Mouse (Mus musculus) spleen, postnatal 36 days (tissue): ENCODE data around the gene Rab3il1.

Source experiments
- DNase-seq, 2 experiments: peaks; one replicate each; pipeline ENCODE4 v3.0.0; 2022; ENCODE audit warnings: low spot score in 2 of 2, mixed read lengths in 1 of 2

Gene Rab3il1

GRCm38 (mm10) chr19:10040866-10041387, 39.5 kb downstream of the Rab3il1 start:
- DNase-seq: no peak

GRCm38 (mm10) chr19:10041388-10042148, 40.1 kb downstream of the Rab3il1 start, which contains the start of gene Fads3:
Gene Fads3 (plus strand): TSS chr19:10041569.
- peak; percentile 62 to 66 for DNase-seq

- peak; percentile 42 to 63 for DNase-seq
Measured at GRCm38 (mm10) chr19:10042232-10042631, 40.8 kb downstream of the Rab3il1 start.

- DNase-seq: no peak
Measured at GRCm38 (mm10) chr19:10042816-10043215, 41.3 kb downstream of the Rab3il1 start.

GRCm38 (mm10) chr19:10043643-10044042, 42.2 kb downstream of the Rab3il1 start:
- no peak for DNase-seq

GRCm38 (mm10) chr19:10045707-10046106, 44.2 kb downstream of the Rab3il1 start:
- no peak for DNase-seq

- no peak for DNase-seq
Measured at GRCm38 (mm10) chr19:10046346-10046745, 44.9 kb downstream of the Rab3il1 start.

GRCm38 (mm10) chr19:10046983-10047382, 45.5 kb downstream of the Rab3il1 start:
- DNase-seq: peak; percentile 68

- DNase-seq: no peak
Measured at GRCm38 (mm10) chr19:10049533-10049932, 48.1 kb downstream of the Rab3il1 start.

- no peak for DNase-seq
Measured at GRCm38 (mm10) chr19:10050438-10050837, 49.0 kb downstream of the Rab3il1 start.

GRCm38 (mm10) chr19:10052698-10053097, 51.2 kb downstream of the Rab3il1 start:
- no peak for DNase-seq

GRCm38 (mm10) chr19:10053692-10054260, 52.3 kb downstream of the Rab3il1 start:
- DNase-seq: no peak

- DNase-seq: no peak
Measured at GRCm38 (mm10) chr19:10054361-10055075, 53.0 kb downstream of the Rab3il1 start.

GRCm38 (mm10) chr19:10055261-10055660, 53.8 kb downstream of the Rab3il1 start:
- no peak for DNase-seq

- DNase-seq: no peak
Measured at GRCm38 (mm10) chr19:10055783-10056660, 54.6 kb downstream of the Rab3il1 start.

- no peak for DNase-seq
Measured at GRCm38 (mm10) chr19:10056686-10057085, 55.2 kb downstream of the Rab3il1 start.

- DNase-seq: no peak
Measured at GRCm38 (mm10) chr19:10057486-10058351, 56.2 kb downstream of the Rab3il1 start.

GRCm38 (mm10) chr19:10058352-10058825, 56.9 kb downstream of the Rab3il1 start:
- no peak for DNase-seq

- no peak for DNase-seq
Measured at GRCm38 (mm10) chr19:10058876-10059427, 57.5 kb downstream of the Rab3il1 start.
